Mouse (Mus musculus): Measurements from ENCODE around the gene 1700010I14Rik. TPM values are rescaled to one million over a fixed set of nuclear protein-coding genes. Genes with fewer than 3 reads are reported as not detected.

1700010I14Rik gene
- 2.3 and 2.6 TPM in 2 replicates for polyA plus RNA-seq (2015; fragmentation: Nextera tagmentation; extraction: Ambion mirVana)

- peak within 1 kb of the TSS; percentile 58 for H3K9ac ChIP-seq (replicated peaks; ENCODE audit: low read length)
- WGBS = 2% methylated on average over 13 of the region's 13 CpGs
- ATAC-seq (ENCODE audit: low FRiP score, low TSS enrichment) = peak; percentile 54; the same call in 1 of the 2 replicates
- no peaks in the 10 kb centered on the region for H3K27me3 ChIP-seq (ENCODE audit: insufficient read depth, low read length)
- peak within 1 kb of the TSS; percentile 50 for H3K4me3 ChIP-seq (ENCODE audit: low read length)
- H3K9me3 ChIP-seq (ENCODE audit: low read length) = no peaks in the 10 kb centered on the region
- 0 out of 2 replicates have a peak, but pooled peaks cover 4% of the 10 kb centered on the region for H3K36me3 ChIP-seq (ENCODE audit: insufficient read depth, low read length)
- H3K27ac ChIP-seq (ENCODE audit: low read length) = peak within 1 kb of the TSS; percentile 39; the same call in 1 of the 2 replicates
- peaks cover 7% of the 10 kb centered on the region; the same call in 1 of the 2 replicates for H3K4me1 ChIP-seq (ENCODE audit: insufficient read depth, low read length)
- H3K4me2 ChIP-seq (replicated peaks; ENCODE audit: low read depth, low read length) = peak within 1 kb of the TSS; percentile 63
Measured at GRCm38 (mm10) chr17:8988119-8988807, at the start of gene 1700010I14Rik. TSS of gene 1700010I14Rik (plus strand) at chr17:8988333.

- no peaks in the 10 kb centered on the region for H3K36me3 ChIP-seq (ENCODE audit: insufficient read depth, low read length)
- no peaks in the 10 kb centered on the region for H3K4me1 ChIP-seq (ENCODE audit: insufficient read depth, low read length)
- H3K4me2 ChIP-seq (replicated peaks; ENCODE audit: low read depth, low read length) = no peak overlapping the region
- no peaks in the 10 kb centered on the region for H3K9me3 ChIP-seq (ENCODE audit: low read length)
- WGBS = 80% methylated on average over 5 of the region's 5 CpGs
- no peak overlapping the region for H3K27ac ChIP-seq (ENCODE audit: low read length)
- no peaks in the 10 kb centered on the region for H3K27me3 ChIP-seq (ENCODE audit: insufficient read depth, low read length)
- H3K4me3 ChIP-seq (ENCODE audit: low read length) = no peak overlapping the region
- H3K9ac ChIP-seq (replicated peaks; ENCODE audit: low read length) = no peak overlapping the region
- ATAC-seq (ENCODE audit: low FRiP score, low TSS enrichment) = no peak
Measured at GRCm38 (mm10) chr17:8951588-8951987, 36.5 kb upstream of the 1700010I14Rik start.

- Histone ChIP-seq H3K36me3 (ENCODE audit: insufficient read depth, low read length) (no peaks in the 10 kb centered on the region), H3K4me1 (ENCODE audit: insufficient read depth, low read length) (no peaks in the 10 kb centered on the region), H3K4me2 (replicated peaks; ENCODE audit: low read depth, low read length) (no peak overlapping the region), H3K27ac (ENCODE audit: low read length) (no peak overlapping the region), H3K9me3 (ENCODE audit: low read length) (no peaks in the 10 kb centered on the region), H3K27me3 (ENCODE audit: insufficient read depth, low read length) (no peaks in the 10 kb centered on the region), H3K9ac (replicated peaks; ENCODE audit: low read length) (no peak overlapping the region), H3K4me3 (ENCODE audit: low read length) (no peak overlapping the region)
- 85% methylated on average over 8 of the region's 8 CpGs for WGBS
- ATAC-seq (ENCODE audit: low FRiP score, low TSS enrichment) = no peak
Measured at GRCm38 (mm10) chr17:8952951-8953350, 35.2 kb upstream of the 1700010I14Rik start.

GRCm38 (mm10) chr17:8958125-8958524 is 30.0 kb upstream of the 1700010I14Rik start:
- no peaks in the 10 kb centered on the region for H3K4me1 ChIP-seq (ENCODE audit: insufficient read depth, low read length)
- H3K36me3 ChIP-seq (ENCODE audit: insufficient read depth, low read length) = no peaks in the 10 kb centered on the region
- no peak overlapping the region for H3K27ac ChIP-seq (ENCODE audit: low read length)
- H3K9me3 ChIP-seq (ENCODE audit: low read length) = no peaks in the 10 kb centered on the region
- ATAC-seq (ENCODE audit: low FRiP score, low TSS enrichment) = no peak
- H3K9ac ChIP-seq (replicated peaks; ENCODE audit: low read length) = no peak overlapping the region
- 79% methylated on average over 6 of the region's 6 CpGs for WGBS
- no peak overlapping the region for H3K4me3 ChIP-seq (ENCODE audit: low read length)
- H3K4me2 ChIP-seq (replicated peaks; ENCODE audit: low read depth, low read length) = no peak overlapping the region
- no peaks in the 10 kb centered on the region for H3K27me3 ChIP-seq (ENCODE audit: insufficient read depth, low read length)

GRCm38 (mm10) chr17:8960386-8960785 is 27.7 kb upstream of the 1700010I14Rik start:
- no peak overlapping the region for H3K4me2 ChIP-seq (replicated peaks; ENCODE audit: low read depth, low read length)
- H3K27ac ChIP-seq (ENCODE audit: low read length) = no peak overlapping the region
- no peak overlapping the region for H3K9ac ChIP-seq (replicated peaks; ENCODE audit: low read length)
- WGBS = 97% methylated on average over 4 of the region's 4 CpGs
- H3K36me3 ChIP-seq (ENCODE audit: insufficient read depth, low read length) = no peaks in the 10 kb centered on the region
- H3K4me3 ChIP-seq (ENCODE audit: low read length) = no peak overlapping the region
- H3K27me3 ChIP-seq (ENCODE audit: insufficient read depth, low read length) = no peaks in the 10 kb centered on the region
- no peaks in the 10 kb centered on the region for H3K9me3 ChIP-seq (ENCODE audit: low read length)
- H3K4me1 ChIP-seq (ENCODE audit: insufficient read depth, low read length) = no peaks in the 10 kb centered on the region
- ATAC-seq (ENCODE audit: low FRiP score, low TSS enrichment) = no peak

- no peaks in the 10 kb centered on the region for H3K27me3 ChIP-seq (ENCODE audit: insufficient read depth, low read length)
- H3K9ac ChIP-seq (replicated peaks; ENCODE audit: low read length) = no peak overlapping the region
- no peaks in the 10 kb centered on the region for H3K9me3 ChIP-seq (ENCODE audit: low read length)
- 93% methylated on average over 5 of the region's 5 CpGs for WGBS
- no peak for ATAC-seq (ENCODE audit: low FRiP score, low TSS enrichment)
- no peaks in the 10 kb centered on the region for H3K4me1 ChIP-seq (ENCODE audit: insufficient read depth, low read length)
- no peak overlapping the region for H3K27ac ChIP-seq (ENCODE audit: low read length)
- H3K36me3 ChIP-seq (ENCODE audit: insufficient read depth, low read length) = no peaks in the 10 kb centered on the region
- no peak overlapping the region for H3K4me3 ChIP-seq (ENCODE audit: low read length)
- no peak overlapping the region for H3K4me2 ChIP-seq (replicated peaks; ENCODE audit: low read depth, low read length)
Measured at GRCm38 (mm10) chr17:8961097-8961496, 27.0 kb upstream of the 1700010I14Rik start.

GRCm38 (mm10) chr17:8961644-8962043 is 26.5 kb upstream of the 1700010I14Rik start:
- ATAC-seq (ENCODE audit: low FRiP score, low TSS enrichment) = no peak
- Histone ChIP-seq H3K27ac (ENCODE audit: low read length) (no peak overlapping the region), H3K4me1 (ENCODE audit: insufficient read depth, low read length) (no peaks in the 10 kb centered on the region), H3K9ac (replicated peaks; ENCODE audit: low read length) (no peak overlapping the region), H3K4me2 (replicated peaks; ENCODE audit: low read depth, low read length) (no peak overlapping the region), H3K9me3 (ENCODE audit: low read length) (no peaks in the 10 kb centered on the region), H3K36me3 (ENCODE audit: insufficient read depth, low read length) (no peaks in the 10 kb centered on the region), H3K4me3 (ENCODE audit: low read length) (no peak overlapping the region), H3K27me3 (ENCODE audit: insufficient read depth, low read length) (no peaks in the 10 kb centered on the region)
- WGBS = 70% methylated on average over 14 of the region's 14 CpGs

GRCm38 (mm10) chr17:8965177-8965576 is 23.0 kb upstream of the 1700010I14Rik start:
- H3K36me3 ChIP-seq (ENCODE audit: insufficient read depth, low read length) = no peaks in the 10 kb centered on the region
- H3K27ac ChIP-seq (ENCODE audit: low read length) = no peak overlapping the region
- no peak overlapping the region for H3K9ac ChIP-seq (replicated peaks; ENCODE audit: low read length)
- no peak for ATAC-seq (ENCODE audit: low FRiP score, low TSS enrichment)
- H3K9me3 ChIP-seq (ENCODE audit: low read length) = no peaks in the 10 kb centered on the region
- H3K27me3 ChIP-seq (ENCODE audit: insufficient read depth, low read length) = no peaks in the 10 kb centered on the region
- no peaks in the 10 kb centered on the region for H3K4me1 ChIP-seq (ENCODE audit: insufficient read depth, low read length)
- H3K4me3 ChIP-seq (ENCODE audit: low read length) = no peak overlapping the region
- WGBS = 84% methylated on average over 6 of the region's 6 CpGs
- H3K4me2 ChIP-seq (replicated peaks; ENCODE audit: low read depth, low read length) = no peak overlapping the region

GRCm38 (mm10) chr17:8972152-8972854 is 15.8 kb upstream of the 1700010I14Rik start:
- ATAC-seq (ENCODE audit: low FRiP score, low TSS enrichment) = no peak

GRCm38 (mm10) chr17:8973331-8973730 is 14.8 kb upstream of the 1700010I14Rik start:
- H3K36me3 ChIP-seq (ENCODE audit: insufficient read depth, low read length) = no peaks in the 10 kb centered on the region
- no peaks in the 10 kb centered on the region for H3K9me3 ChIP-seq (ENCODE audit: low read length)
- H3K27me3 ChIP-seq (ENCODE audit: insufficient read depth, low read length) = no peaks in the 10 kb centered on the region
- 50% methylated on average over 5 of the region's 5 CpGs for WGBS
- no peak overlapping the region for H3K4me2 ChIP-seq (replicated peaks; ENCODE audit: low read depth, low read length)
- H3K9ac ChIP-seq (replicated peaks; ENCODE audit: low read length) = no peak overlapping the region
- H3K4me1 ChIP-seq (ENCODE audit: insufficient read depth, low read length) = peaks cover 13% of the 10 kb centered on the region
- H3K4me3 ChIP-seq (ENCODE audit: low read length) = no peak overlapping the region
- ATAC-seq (ENCODE audit: low FRiP score, low TSS enrichment) = no peak
- H3K27ac ChIP-seq (ENCODE audit: low read length) = no peak overlapping the region

More at GRCm38 (mm10) chr17:8972152-8972854, 15.8 kb upstream of the 1700010I14Rik start:
- H3K9ac ChIP-seq (replicated peaks; ENCODE audit: low read length) = no peak overlapping the region
- no peak overlapping the region for H3K4me3 ChIP-seq (ENCODE audit: low read length)
- no peaks in the 10 kb centered on the region for H3K9me3 ChIP-seq (ENCODE audit: low read length)
- WGBS = 14% methylated on average over 12 of the region's 12 CpGs
- H3K4me1 ChIP-seq (ENCODE audit: insufficient read depth, low read length) = peaks cover 13% of the 10 kb centered on the region
- H3K27me3 ChIP-seq (ENCODE audit: insufficient read depth, low read length) = no peaks in the 10 kb centered on the region
- no peak overlapping the region for H3K27ac ChIP-seq (ENCODE audit: low read length)
- 0 out of 2 replicates have a peak overlapping the region, but pooled peaks have one; percentile 13 for H3K4me2 ChIP-seq (replicated peaks; ENCODE audit: low read depth, low read length)
- no peaks in the 10 kb centered on the region for H3K36me3 ChIP-seq (ENCODE audit: insufficient read depth, low read length)
